Mouse (Mus musculus) right cerebral cortex, adult 2 months (tissue): ENCODE measurements at regions not wholly inside any gene's neighbourhood (a gene's known extent, or its start where the extent isn't known, plus 50 kb on each side); places are given as distances from the start of the nearest gene placed in this dataset.

Source experiments
- DNase-seq, 2 experiments: peaks; one replicate each; pipeline ENCODE4 v3.0.0; 2021 to 2022; ENCODE audit warnings: low spot score in 2 of 2

GRCm38 (mm10) chr4:92574586-92574985 lies 383.0 kb upstream of the Gm12666 start:
- no peak for DNase-seq

- DNase-seq, result no peak
Measured at GRCm38 (mm10) chr4:92565357-92565756, 373.8 kb upstream of the Gm12666 start.

GRCm38 (mm10) chr4:92555186-92555585 lies 363.6 kb upstream of the Gm12666 start:
- no peak for DNase-seq

GRCm38 (mm10) chr4:92542089-92542488 lies 350.5 kb upstream of the Gm12666 start:
- peak in 1 of 2 experiments; percentile 2 for DNase-seq

GRCm38 (mm10) chr4:92538296-92538695 lies 346.7 kb upstream of the Gm12666 start:
- DNase-seq, result no peak

- no peak for DNase-seq
Measured at GRCm38 (mm10) chr4:92502010-92502409, 310.5 kb upstream of the Gm12666 start.

GRCm38 (mm10) chr4:92500168-92500567 lies 308.6 kb upstream of the Gm12666 start:
- DNase-seq, result no peak

- no peak for DNase-seq
Measured at GRCm38 (mm10) chr4:92486603-92487002, 295.1 kb upstream of the Gm12666 start.

GRCm38 (mm10) chr4:92458186-92458585 lies 266.6 kb upstream of the Gm12666 start:
- no peak for DNase-seq
